Mouse (Mus musculus) intestine, embryonic 16.5 days (tissue): ENCODE measurements around the gene Arhgap35. TPM values are rescaled to one million over a fixed set of nuclear protein-coding genes. Genes with fewer than 3 reads are reported as not detected.
A peak's percentile ranks its signal among the peaks of the same experiment; 100 is the strongest.

ENCODE experiments used
- ATAC-seq: fragments of 200-750 bp; cut with Nextera tagmentation; 2 replicates; pipeline ENCODE4 v1.8.0; 2017; ENCODE audit warnings: moderate TSS enrichment, moderate library complexity
- H3K27ac ChIP-seq: fragments of 300-500 bp; sonication (generic); 2 replicates; pipeline ENCODE4 v1.5.1; 2014; ENCODE audit warnings: mild to moderate bottlenecking, low read length
- H3K27me3 ChIP-seq: fragments of 300-500 bp; sonication (generic); replicated peaks from 2 replicates; pipeline ENCODE4 v1.6.1; 2014; ENCODE audit warnings: low read length, control low read depth, mixed read lengths; ENCODE audit not compliant: control insufficient read depth, insufficient read depth
- H3K36me3 ChIP-seq: fragments of 300-500 bp; sonication (generic); 2 replicates; pipeline ENCODE4 v1.6.1; 2014; ENCODE audit warnings: low read length, control low read depth; ENCODE audit not compliant: control insufficient read depth, insufficient read depth
- H3K4me1 ChIP-seq: fragments of 300-500 bp; sonication (generic); 2 replicates; pipeline ENCODE4 v1.6.1; 2014; ENCODE audit warnings: low read length, control low read depth, mixed read lengths; ENCODE audit not compliant: control insufficient read depth, insufficient read depth
- H3K4me2 ChIP-seq: fragments of 300-500 bp; sonication (generic); 2 replicates; pipeline ENCODE4 v1.6.1; 2014; ENCODE audit warnings: low read depth, low read length, control low read depth
- H3K4me3 ChIP-seq: fragments of 300-500 bp; sonication (generic); 2 replicates; pipeline ENCODE4 v1.5.1; 2014; ENCODE audit warnings: mild to moderate bottlenecking, low read length
- H3K9ac ChIP-seq: fragments of 300-500 bp; sonication (generic); 2 replicates; pipeline ENCODE4 v1.6.1; 2014; ENCODE audit warnings: low read depth, low read length
- H3K9me3 ChIP-seq: fragments of 300-500 bp; sonication (generic); 2 replicates; pipeline ENCODE4 v1.6.1; 2016; ENCODE audit warnings: low read length, control low read depth; ENCODE audit not compliant: control insufficient read depth
- WGBS: fragments of 180-500 bp; shearing (Covaris S2); extraction: QIAGEN DNeasy Blood & Tissue Kit; methylation state at CpG from one replicate; pipeline ENCODE4 v1.1.7; 2014; 5-methylcytosine and 5-hydroxymethylcytosine counted together
- polyA plus RNA-seq: library from polyadenylated mRNA; unstranded; fragments of >200 nt; fragmentation: Nextera tagmentation; extraction: Ambion mirVana; gene quantifications from 2 replicates; pipeline ENCODE4 v1.2.1, GENCODE M21; 2015

Arhgap35 gene
- polyA plus RNA-seq, 1 experiment from 2014 or later = 7.3 TPM

DNA sequence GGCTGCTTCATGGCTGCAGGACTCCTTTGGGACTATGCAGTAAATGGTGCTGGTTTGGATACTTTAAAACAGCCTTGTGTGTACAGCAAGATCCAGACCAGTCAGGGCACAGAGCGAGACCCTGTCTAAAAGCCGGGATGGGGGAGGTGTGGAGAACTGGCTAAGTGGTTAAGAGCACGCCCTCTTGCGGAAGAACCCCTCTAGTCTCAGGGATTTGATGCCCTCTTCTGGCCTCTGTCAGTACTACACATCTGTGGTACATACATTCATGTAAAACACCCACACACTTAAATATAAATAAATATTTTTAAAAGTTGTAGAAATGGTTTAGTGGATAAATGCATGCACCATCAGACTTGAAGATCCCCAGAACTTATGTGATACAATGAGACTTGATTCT lies 148.2 kb downstream of the Arhgap35 start:
- Histone ChIP-seq H3K4me3 (no peak overlapping the region), H3K36me3 (no peaks in the 10 kb centered on the region), H3K4me2 (no peak overlapping the region), H3K9ac (no peak overlapping the region), H3K27me3 (peaks cover 7% of the 10 kb centered on the region), H3K27ac (no peak overlapping the region), H3K4me1 (no peaks in the 10 kb centered on the region), H3K9me3 (no peaks in the 10 kb centered on the region)
- ATAC-seq = no peak
- 69% methylated on average over 4 of the region's 4 CpGs for WGBS

DNA sequence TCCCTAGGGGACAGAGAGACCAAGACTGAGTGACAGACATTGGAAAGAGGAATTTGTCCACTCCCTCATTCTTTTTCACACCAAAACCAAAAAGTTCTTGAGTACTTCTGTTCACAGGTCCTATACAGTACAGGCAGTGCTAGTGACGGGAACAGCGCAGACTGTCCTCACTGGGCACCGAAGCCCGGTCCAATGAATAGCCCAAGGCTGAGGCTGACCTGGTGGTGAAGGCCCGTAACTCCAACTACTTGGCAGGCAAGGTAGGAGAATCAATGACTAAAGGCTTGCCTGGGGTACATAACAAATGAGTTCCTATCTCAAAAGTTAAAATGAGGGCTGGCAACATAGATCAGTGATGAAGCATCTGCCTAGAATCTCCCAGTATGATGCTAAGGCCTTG lies 149.2 kb downstream of the Arhgap35 start:
- no peaks in the 10 kb centered on the region for H3K4me1 ChIP-seq
- 92% methylated on average over 5 of the region's 5 CpGs for WGBS
- H3K27me3 ChIP-seq = peaks cover 3% of the 10 kb centered on the region
- no peak overlapping the region for H3K27ac ChIP-seq
- H3K9ac ChIP-seq = no peak overlapping the region
- ATAC-seq = peak; percentile 51
- no peaks in the 10 kb centered on the region for H3K36me3 ChIP-seq
- no peak overlapping the region for H3K4me3 ChIP-seq
- H3K9me3 ChIP-seq = no peaks in the 10 kb centered on the region
- H3K4me2 ChIP-seq = no peak overlapping the region

DNA sequence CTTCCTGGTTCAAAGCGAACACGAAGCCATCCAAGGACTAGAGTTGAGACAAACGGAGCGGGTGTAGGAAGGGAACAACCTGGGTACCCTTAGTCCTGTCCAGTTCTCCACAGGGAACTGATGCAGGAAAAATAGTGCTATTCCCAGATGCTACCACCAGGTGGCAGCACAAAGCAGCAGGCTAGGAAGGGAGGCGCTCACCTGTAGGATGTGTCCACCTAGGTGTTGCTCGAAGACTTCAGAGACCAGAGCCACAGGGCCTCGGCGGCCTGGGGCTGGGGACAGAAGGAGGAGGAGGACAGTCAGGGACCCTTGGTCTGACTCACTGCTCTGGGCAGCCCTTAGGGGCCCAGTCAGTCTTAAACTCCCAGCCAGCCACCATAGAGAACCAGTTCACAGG lies 149.6 kb downstream of the Arhgap35 start:
- H3K9ac ChIP-seq = no peak overlapping the region
- H3K9me3 ChIP-seq = no peaks in the 10 kb centered on the region
- WGBS = 7% methylated on average over 8 of the region's 8 CpGs
- ATAC-seq = peak; percentile 51
- H3K4me1 ChIP-seq = no peaks in the 10 kb centered on the region
- H3K27me3 ChIP-seq = peaks cover 2% of the 10 kb centered on the region; the same call in 1 of the 2 replicates
- H3K4me2 ChIP-seq = no peak overlapping the region
- no peaks in the 10 kb centered on the region for H3K36me3 ChIP-seq
- H3K27ac ChIP-seq = no peak overlapping the region
- no peak overlapping the region for H3K4me3 ChIP-seq

- ATAC-seq = peak; percentile 50
- under 1% methylated on average over 14 of the region's 14 CpGs for WGBS
- Histone ChIP-seq H3K4me3 (no peak overlapping the region), H3K4me1 (no peaks in the 10 kb centered on the region), H3K4me2 (no peak overlapping the region), H3K27ac (no peak overlapping the region), H3K9me3 (no peaks in the 10 kb centered on the region), H3K36me3 (no peaks in the 10 kb centered on the region), H3K27me3 (peaks cover 2% of the 10 kb centered on the region; the same call in 1 of the 2 replicates), H3K9ac (no peak overlapping the region)
Observed at GRCm38 (mm10) chr7:16463214-16463613, 151.6 kb downstream of the Arhgap35 start.

- no peaks in the 10 kb centered on the region for H3K9me3 ChIP-seq
- H3K9ac ChIP-seq = no peak overlapping the region
- no peak overlapping the region for H3K27ac ChIP-seq
- no peak for ATAC-seq
- no peaks in the 10 kb centered on the region for H3K4me1 ChIP-seq
- H3K36me3 ChIP-seq = no peaks in the 10 kb centered on the region
- no peak overlapping the region for H3K4me2 ChIP-seq
- 80% methylated on average over 6 of the region's 6 CpGs for WGBS
- H3K27me3 ChIP-seq = peaks cover 2% of the 10 kb centered on the region; the same call in 1 of the 2 replicates
- H3K4me3 ChIP-seq = no peak overlapping the region
Observed at GRCm38 (mm10) chr7:16461705-16462104, 153.1 kb downstream of the Arhgap35 start.

- H3K4me3 ChIP-seq = no peak overlapping the region
- H3K4me1 ChIP-seq = no peaks in the 10 kb centered on the region
- no peak overlapping the region for H3K4me2 ChIP-seq
- 63% methylated on average over 6 of the region's 6 CpGs for WGBS
- H3K9ac ChIP-seq = no peak overlapping the region
- no peak for ATAC-seq
- peaks cover 2% of the 10 kb centered on the region; the same call in 1 of the 2 replicates for H3K27me3 ChIP-seq
- H3K36me3 ChIP-seq = no peaks in the 10 kb centered on the region
- H3K9me3 ChIP-seq = no peaks in the 10 kb centered on the region
- no peak overlapping the region for H3K27ac ChIP-seq
Observed at GRCm38 (mm10) chr7:16461151-16461550, 153.6 kb downstream of the Arhgap35 start.

GRCm38 (mm10) chr7:16460566-16460965 lies 154.2 kb downstream of the Arhgap35 start:
- H3K9ac ChIP-seq = no peak overlapping the region
- WGBS = 45% methylated on average over 13 of the region's 13 CpGs

DNA sequence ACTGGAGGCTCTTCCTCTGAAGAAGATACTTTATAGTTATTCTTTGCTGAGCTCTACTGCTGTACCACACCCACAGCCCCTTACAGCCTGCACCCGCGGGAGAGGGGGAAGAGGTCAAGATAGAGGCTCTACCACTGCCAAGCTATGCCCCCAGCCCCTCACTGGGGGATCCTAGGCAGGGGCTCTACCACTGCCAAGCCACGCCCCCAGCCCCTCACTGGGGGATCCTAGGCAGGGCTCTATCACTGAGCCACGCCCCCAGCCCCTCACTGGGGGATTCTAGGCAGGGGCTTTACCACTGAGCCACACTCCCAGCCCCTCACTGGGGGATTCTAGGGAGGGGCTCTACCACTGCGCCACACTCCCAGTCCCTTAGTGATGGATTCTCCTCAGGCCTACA lies 158.5 kb downstream of the Arhgap35 start:
- Histone ChIP-seq H3K27ac (no peak overlapping the region), H3K4me2 (no peak overlapping the region), H3K4me1 (peaks cover 9% of the 10 kb centered on the region), H3K9ac (no peak overlapping the region), H3K9me3 (no peaks in the 10 kb centered on the region), H3K36me3 (0 out of 2 replicates have a peak, but pooled peaks cover 3% of the 10 kb centered on the region), H3K27me3 (peaks cover 2% of the 10 kb centered on the region; the same call in 1 of the 2 replicates), H3K4me3 (no peak overlapping the region)
- 84% methylated on average over 5 of the region's 5 CpGs for WGBS
- no peak for ATAC-seq

More at GRCm38 (mm10) chr7:16460566-16460965, 154.2 kb downstream of the Arhgap35 start:
- ATAC-seq = no peak
- Histone ChIP-seq H3K4me2 (no peak overlapping the region), H3K27me3 (peaks cover 2% of the 10 kb centered on the region; the same call in 1 of the 2 replicates), H3K27ac (no peak overlapping the region), H3K4me1 (no peaks in the 10 kb centered on the region), H3K36me3 (no peaks in the 10 kb centered on the region), H3K4me3 (no peak overlapping the region), H3K9me3 (no peaks in the 10 kb centered on the region)

DNA sequence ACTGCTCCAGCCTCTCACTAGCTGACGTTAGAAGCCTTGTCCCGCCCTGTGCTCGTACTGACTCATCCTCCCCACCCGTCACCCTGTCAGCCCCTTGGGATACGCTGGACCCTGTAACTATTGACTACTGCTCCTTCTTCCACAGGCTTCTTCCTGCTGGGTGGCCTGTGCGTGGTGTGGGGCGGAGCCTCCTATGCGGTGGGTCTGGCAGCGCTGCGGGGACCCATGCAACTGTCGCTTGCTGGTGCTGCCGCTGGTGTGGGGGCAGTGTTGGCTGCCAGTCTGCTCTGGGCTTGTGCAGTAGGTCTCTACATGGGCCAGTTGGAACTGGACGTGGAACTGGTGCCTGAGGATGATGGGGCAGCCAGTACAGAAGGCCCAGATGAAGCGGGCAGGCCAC lies 159.8 kb downstream of the Arhgap35 start:
- ATAC-seq = no peak
- no peaks in the 10 kb centered on the region for H3K9me3 ChIP-seq
- H3K4me2 ChIP-seq = no peak overlapping the region
- H3K36me3 ChIP-seq = 0 out of 2 replicates have a peak, but pooled peaks cover 3% of the 10 kb centered on the region
- peaks cover 9% of the 10 kb centered on the region for H3K4me1 ChIP-seq
- no peak overlapping the region for H3K4me3 ChIP-seq
- H3K27ac ChIP-seq = no peak overlapping the region
- no peak overlapping the region for H3K9ac ChIP-seq
- no peaks in the 10 kb centered on the region for H3K27me3 ChIP-seq
- WGBS = 94% methylated on average over 14 of the region's 14 CpGs
